Mouse (Mus musculus): ENCODE measurements around the gene Elmo3. TPM values are rescaled to one million over a fixed set of nuclear protein-coding genes. Genes with fewer than 3 reads are reported as not detected.

The Elmo3 gene
- total and polyA plus RNA-seq, 2 experiments from 2014 or later = 1.5 to 1.7 TPM

DNA sequence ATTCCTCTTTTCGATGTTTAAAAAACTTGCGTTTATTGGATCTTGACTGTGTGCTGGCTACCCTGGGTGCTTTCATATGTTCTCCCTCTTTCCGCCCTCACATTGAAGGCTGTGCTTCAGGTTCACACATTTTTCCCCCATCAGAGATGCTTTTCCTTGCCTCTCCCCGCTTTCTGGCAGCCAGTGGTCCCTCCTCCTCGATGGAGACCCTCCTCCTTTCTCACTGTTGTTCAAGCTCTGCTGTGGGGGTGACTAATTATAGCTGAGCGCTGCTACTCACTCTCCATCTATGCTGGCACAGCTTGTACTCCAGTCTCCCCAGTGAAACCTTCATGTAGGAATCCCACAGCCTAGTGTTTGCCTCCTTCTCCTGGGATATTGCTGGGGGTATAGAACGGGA is 44.8 kb downstream of the Elmo3 start:
- Histone ChIP-seq H3K4me1 (ENCODE audit: insufficient read depth, low read length) (peaks cover 15% of the 10 kb centered on the region), H3K9ac (replicated peaks; ENCODE audit: low read length) (peak overlapping the region; percentile 77; the same call in 1 of the 2 replicates), H3K27me3 (ENCODE audit: insufficient read depth, low read length) (no peaks in the 10 kb centered on the region), H3K4me2 (ENCODE audit: low read depth, low read length) (peak overlapping the region; percentile 100), H3K9me3 (ENCODE audit: low read length) (no peaks in the 10 kb centered on the region), H3K36me3 (ENCODE audit: insufficient read depth, low read length) (no peaks in the 10 kb centered on the region; the same call in 1 of the 2 replicates), H3K27ac (peak overlapping the region; percentile 83; the same call in 1 of the 2 replicates), H3K4me3 (ENCODE audit: low read length) (peak overlapping the region; percentile 77)
- TF ChIP-seq CTCF (IDR thresholded peaks at IDR 0.05; ENCODE audit: low read depth) = no peak
- WGBS = 28% methylated on average over 7 of the region's 7 CpGs
- no peak for ATAC-seq
- peak; percentile 43 for DNase-seq (ENCODE audit: low spot score)

DNA sequence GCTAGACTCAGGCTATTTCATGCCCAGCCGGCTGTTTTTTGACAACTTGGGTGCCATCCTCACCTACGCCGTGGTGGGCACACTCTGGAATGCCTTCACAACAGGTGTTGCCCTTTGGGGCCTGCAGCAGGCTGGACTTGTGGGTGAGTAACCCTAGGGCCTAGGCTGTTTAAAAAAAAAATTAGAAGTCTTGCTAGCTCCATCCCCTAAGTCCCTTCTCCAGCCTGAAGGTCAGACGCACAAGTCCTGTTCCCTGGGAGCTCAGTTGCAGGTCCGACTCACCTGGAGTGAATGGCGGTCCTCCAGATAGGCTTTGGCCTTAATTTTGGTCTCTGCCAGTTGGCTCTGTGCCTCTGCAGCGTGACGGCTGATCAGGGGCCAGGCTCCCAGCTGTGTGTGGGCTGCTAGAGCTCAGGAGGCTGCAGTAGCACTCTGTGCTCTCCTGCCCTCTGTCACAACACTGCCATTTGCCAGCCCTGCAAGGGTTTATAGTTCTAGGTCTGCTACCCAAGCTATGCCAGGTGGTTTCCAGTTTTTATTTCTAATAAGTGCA is 48.3 kb downstream of the Elmo3 start:
- H3K27ac ChIP-seq = no peak overlapping the region
- no peak overlapping the region for H3K4me3 ChIP-seq (ENCODE audit: low read length)
- no peaks in the 10 kb centered on the region for H3K27me3 ChIP-seq (ENCODE audit: insufficient read depth, low read length)
- ATAC-seq (no peak), DNase-seq (ENCODE audit: low spot score) (no peak)
- peaks cover 9% of the 10 kb centered on the region; the same call in 1 of the 2 replicates for H3K4me1 ChIP-seq (ENCODE audit: insufficient read depth, low read length)
- no peaks in the 10 kb centered on the region for H3K9me3 ChIP-seq (ENCODE audit: low read length)
- WGBS = 52% methylated on average over 8 of the region's 8 CpGs
- H3K9ac ChIP-seq (replicated peaks; ENCODE audit: low read length) = no peak overlapping the region
- H3K4me2 ChIP-seq (ENCODE audit: low read depth, low read length) = no peak overlapping the region
- H3K36me3 ChIP-seq (ENCODE audit: insufficient read depth, low read length) = peaks cover 7% of the 10 kb centered on the region
- no peak for TF ChIP-seq CTCF (IDR thresholded peaks at IDR 0.05; ENCODE audit: low read depth)

DNA sequence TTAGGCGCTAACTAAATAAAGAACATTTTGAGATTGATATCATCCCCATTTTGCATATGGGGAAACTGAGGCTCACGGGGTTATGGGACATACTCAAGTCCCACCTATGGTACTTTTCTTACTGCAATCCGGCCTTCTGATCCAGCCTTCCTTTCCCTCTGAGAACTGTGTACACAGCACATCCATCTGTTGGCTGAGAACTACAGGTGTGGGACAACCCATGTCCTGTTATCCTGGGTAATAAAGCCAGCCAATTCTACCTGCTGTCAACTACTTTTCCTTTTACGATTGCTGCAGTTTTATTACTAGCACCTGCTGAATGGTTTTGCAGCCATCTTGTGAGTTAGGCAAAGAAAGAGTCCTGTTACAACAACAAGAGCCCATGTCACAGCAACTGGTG is 49.1 kb downstream of the Elmo3 start:
- DNase-seq (ENCODE audit: low spot score) (no peak), ATAC-seq (no peak)
- Histone ChIP-seq H3K27me3 (ENCODE audit: insufficient read depth, low read length) (no peaks in the 10 kb centered on the region), H3K36me3 (ENCODE audit: insufficient read depth, low read length) (peaks cover 7% of the 10 kb centered on the region), H3K4me2 (ENCODE audit: low read depth, low read length) (no peak overlapping the region), H3K4me1 (ENCODE audit: insufficient read depth, low read length) (peaks cover 9% of the 10 kb centered on the region; the same call in 1 of the 2 replicates), H3K4me3 (ENCODE audit: low read length) (no peak overlapping the region), H3K27ac (no peak overlapping the region), H3K9me3 (ENCODE audit: low read length) (no peaks in the 10 kb centered on the region), H3K9ac (replicated peaks; ENCODE audit: low read length) (no peak overlapping the region)
- 91% methylated on average over 4 of the region's 4 CpGs for WGBS
- no peak for TF ChIP-seq CTCF (IDR thresholded peaks at IDR 0.05; ENCODE audit: low read depth)

DNA sequence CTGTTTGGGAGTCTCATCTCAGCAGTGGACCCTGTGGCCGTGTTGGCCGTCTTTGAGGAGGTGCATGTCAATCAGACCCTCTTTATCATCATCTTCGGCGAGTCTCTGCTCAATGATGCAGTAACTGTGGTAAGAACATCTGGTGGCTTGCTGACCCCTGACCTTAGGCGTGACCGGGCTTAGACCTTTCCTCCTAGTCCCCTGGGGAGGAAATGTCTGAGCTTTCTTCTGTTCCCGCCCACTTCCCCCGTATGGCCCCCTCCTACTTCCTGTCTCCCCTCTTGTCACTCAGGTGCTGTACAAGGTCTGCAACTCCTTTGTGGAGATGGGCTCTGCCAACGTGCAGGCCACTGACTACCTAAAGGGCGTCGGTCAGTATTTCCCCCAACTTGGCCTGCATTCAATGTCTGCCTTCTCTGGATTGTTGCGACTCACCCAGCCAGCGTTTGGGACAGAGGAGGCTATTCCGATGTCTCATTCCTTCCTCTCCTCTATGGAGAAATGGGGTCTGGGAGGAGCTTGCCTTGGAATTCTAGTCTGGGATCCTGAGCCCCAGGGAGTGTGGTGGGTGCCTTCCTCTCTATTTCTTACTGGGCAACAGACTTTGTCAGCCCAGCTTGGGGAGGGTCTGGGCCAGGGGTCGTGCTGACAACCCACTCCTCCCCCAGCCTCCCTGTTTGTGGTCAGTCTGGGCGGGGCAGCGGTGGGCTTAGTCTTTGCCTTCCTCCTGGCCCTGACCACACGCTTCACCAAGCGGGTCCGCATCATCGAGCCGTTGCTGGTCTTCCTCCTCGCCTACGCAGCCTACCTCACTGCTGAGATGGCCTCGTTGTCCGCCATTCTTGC is 50.0 kb downstream of the Elmo3 start:
- peaks cover 7% of the 10 kb centered on the region for H3K36me3 ChIP-seq (ENCODE audit: insufficient read depth, low read length)
- ATAC-seq (no peak), DNase-seq (ENCODE audit: low spot score) (no peak)
- TF ChIP-seq CTCF (IDR thresholded peaks at IDR 0.05; ENCODE audit: low read depth) = no peak
- no peak overlapping the region for H3K27ac ChIP-seq
- H3K27me3 ChIP-seq (ENCODE audit: insufficient read depth, low read length) = no peaks in the 10 kb centered on the region
- H3K4me3 ChIP-seq (ENCODE audit: low read length) = no peak overlapping the region
- no peak overlapping the region for H3K4me2 ChIP-seq (ENCODE audit: low read depth, low read length)
- whole genome bisulfite sequencing = 58% methylated on average over 26 of the region's 26 CpGs
- H3K9ac ChIP-seq (replicated peaks; ENCODE audit: low read length) = no peak overlapping the region
- H3K4me1 ChIP-seq (ENCODE audit: insufficient read depth, low read length) = peaks cover 3% of the 10 kb centered on the region; the same call in 1 of the 2 replicates
- no peaks in the 10 kb centered on the region for H3K9me3 ChIP-seq (ENCODE audit: low read length)

DNA sequence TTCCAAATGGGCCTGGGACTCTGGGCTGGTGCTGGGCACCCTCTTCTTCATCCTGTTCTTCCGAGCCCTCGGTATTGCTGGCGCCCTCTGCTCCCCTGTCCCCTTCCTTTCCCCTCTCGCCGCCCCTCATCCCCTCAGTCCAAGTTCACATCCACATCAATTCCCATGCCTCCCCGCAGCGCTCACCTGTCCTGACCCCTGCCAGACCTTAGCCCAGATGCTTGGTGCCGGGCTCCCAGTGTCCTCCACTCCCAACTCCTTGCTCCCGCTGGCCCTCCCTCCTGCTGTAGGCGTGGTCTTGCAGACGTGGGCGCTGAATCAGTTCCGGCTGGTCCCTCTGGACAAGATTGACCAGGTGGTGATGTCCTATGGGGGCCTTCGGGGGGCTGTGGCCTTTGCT is 51.3 kb downstream of the Elmo3 start:
- H3K36me3 ChIP-seq (ENCODE audit: insufficient read depth, low read length) = peaks cover 7% of the 10 kb centered on the region
- DNase-seq (ENCODE audit: low spot score) (no peak), ATAC-seq (no peak)
- H3K9ac ChIP-seq (replicated peaks; ENCODE audit: low read length) = no peak overlapping the region
- H3K27me3 ChIP-seq (ENCODE audit: insufficient read depth, low read length) = no peaks in the 10 kb centered on the region
- no peak overlapping the region for H3K4me3 ChIP-seq (ENCODE audit: low read length)
- H3K4me2 ChIP-seq (ENCODE audit: low read depth, low read length) = no peak overlapping the region
- H3K4me1 ChIP-seq (ENCODE audit: insufficient read depth, low read length) = no peaks in the 10 kb centered on the region
- 89% methylated on average over 14 of the region's 14 CpGs for WGBS
- TF ChIP-seq CTCF (IDR thresholded peaks at IDR 0.05; ENCODE audit: low read depth) = no peak
- no peaks in the 10 kb centered on the region for H3K9me3 ChIP-seq (ENCODE audit: low read length)
- no peak overlapping the region for H3K27ac ChIP-seq

DNA sequence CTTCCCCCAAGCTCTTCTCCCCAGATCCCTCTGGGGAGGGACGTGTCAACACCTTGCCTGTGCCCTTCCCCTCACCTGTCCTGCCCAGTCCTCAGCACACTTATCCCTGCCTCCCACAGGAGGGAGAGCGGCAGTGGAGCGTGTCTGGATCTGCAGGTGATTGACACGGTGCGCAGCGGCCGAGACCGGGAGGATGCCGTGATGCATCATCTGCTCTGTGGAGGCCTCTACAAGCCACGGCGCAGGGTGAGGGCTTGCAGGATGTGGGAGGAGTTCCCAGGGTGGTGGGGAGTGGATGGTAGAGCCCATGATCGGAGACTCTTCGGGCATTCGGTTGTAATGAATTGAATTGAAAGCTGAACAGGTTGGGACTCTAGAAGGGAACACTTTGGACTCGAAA is 53.8 kb downstream of the Elmo3 start:
- no peak overlapping the region for H3K4me3 ChIP-seq (ENCODE audit: low read length)
- no peak overlapping the region for H3K9ac ChIP-seq (replicated peaks; ENCODE audit: low read length)
- H3K36me3 ChIP-seq (ENCODE audit: insufficient read depth, low read length) = peaks cover 11% of the 10 kb centered on the region
- no peak overlapping the region for H3K4me2 ChIP-seq (ENCODE audit: low read depth, low read length)
- no peaks in the 10 kb centered on the region for H3K27me3 ChIP-seq (ENCODE audit: insufficient read depth, low read length)
- no peak for DNase-seq (ENCODE audit: low spot score)
- no peak for TF ChIP-seq CTCF (IDR thresholded peaks at IDR 0.05; ENCODE audit: low read depth)
- no peak overlapping the region for H3K27ac ChIP-seq
- ATAC-seq = peak; percentile 31; the same call in 1 of the 2 replicates
- H3K4me1 ChIP-seq (ENCODE audit: insufficient read depth, low read length) = no peaks in the 10 kb centered on the region
- H3K9me3 ChIP-seq (ENCODE audit: low read length) = no peaks in the 10 kb centered on the region
- WGBS = 64% methylated on average over 15 of the region's 15 CpGs

DNA sequence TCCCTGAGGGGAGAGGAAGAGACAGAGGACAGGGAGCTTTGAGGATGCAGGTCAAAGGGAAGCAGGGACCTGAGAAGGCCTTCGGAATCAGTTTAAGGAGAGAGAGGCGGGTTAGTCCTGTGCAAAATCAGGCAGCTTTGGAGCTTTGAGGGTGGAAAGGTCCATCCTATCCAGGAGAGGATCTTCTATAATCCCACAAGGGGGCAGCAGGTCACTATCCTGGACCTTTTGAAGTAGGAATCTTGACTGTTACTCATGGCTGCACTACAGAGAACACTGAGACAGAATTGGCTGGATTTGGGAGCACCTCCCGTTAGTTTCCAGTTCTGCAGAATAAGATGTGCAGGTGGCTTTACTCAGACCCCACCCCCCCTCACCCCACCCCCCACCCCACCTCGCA is 54.2 kb downstream of the Elmo3 start:
- 51% methylated on average over 4 of the region's 4 CpGs for WGBS
- ATAC-seq (0 out of 2 replicates have a peak, but pooled peaks have one; percentile 27), DNase-seq (ENCODE audit: low spot score) (peak; percentile 69)

More for the DNA sequence above, 54.2 kb downstream of the Elmo3 start:
- H3K9ac ChIP-seq (replicated peaks; ENCODE audit: low read length) = no peak overlapping the region
- no peak overlapping the region for H3K4me2 ChIP-seq (ENCODE audit: low read depth, low read length)
- H3K9me3 ChIP-seq (ENCODE audit: low read length) = no peaks in the 10 kb centered on the region
- H3K27me3 ChIP-seq (ENCODE audit: insufficient read depth, low read length) = no peaks in the 10 kb centered on the region
- peak; percentile 65 for TF ChIP-seq CTCF (IDR thresholded peaks at IDR 0.05; ENCODE audit: low read depth)
- H3K27ac ChIP-seq = no peak overlapping the region
- H3K36me3 ChIP-seq (ENCODE audit: insufficient read depth, low read length) = peaks cover 14% of the 10 kb centered on the region
- no peak overlapping the region for H3K4me3 ChIP-seq (ENCODE audit: low read length)
- H3K4me1 ChIP-seq (ENCODE audit: insufficient read depth, low read length) = no peaks in the 10 kb centered on the region

MicroRNAs encoded within 50 kb of the gene (microRNA counts, 519-probe panel; counts per million panel counts)
- microRNA mmu-miR-328 = 3,410 counts per million, percentile 57 among the panel's probes with 10 or more counts

Small RNA genes lying within 50 kb of the gene (microRNA-seq; reads per million reads assigned to microRNA genes)
- gene Gm27320 (0 reads per million in 2 experiments), gene Mir328 (512 to 883 reads per million in 2 experiments)

Other genes starting within 250 kb of the Elmo3 start
- gene Ces3b, start 221.8 kb upstream of the Elmo3 start, total RNA-seq (2014; rRNA removed) = not detected in 2 replicates
- not detected in 2 replicates for gene Ces3b, start 221.8 kb upstream of the Elmo3 start, polyA plus RNA-seq (2015; fragmentation: Nextera tagmentation; extraction: Ambion mirVana)
- gene Ces4a, start 173.8 kb upstream of the Elmo3 start, total RNA-seq (2014; rRNA removed) = 0.10 TPM in 1 of 2 replicates, not detected in the other
- gene Ces4a, start 173.8 kb upstream of the Elmo3 start, polyA plus RNA-seq (2015; fragmentation: Nextera tagmentation; extraction: Ambion mirVana) = 0.16 TPM in 1 of 2 replicates, not detected in the other
- 45.1 and 54.3 TPM in 2 replicates for gene Cbfb, start 134.9 kb upstream of the Elmo3 start, total RNA-seq (2014; rRNA removed)
- gene Cbfb, start 134.9 kb upstream of the Elmo3 start, polyA plus RNA-seq (2015; fragmentation: Nextera tagmentation; extraction: Ambion mirVana) = 27.8 and 30.5 TPM in 2 replicates
- gene D230025D16Rik, start 80.5 kb upstream of the Elmo3 start, total RNA-seq (2014; rRNA removed) = 32.2 and 39.5 TPM in 2 replicates
- 22.1 and 23.5 TPM in 2 replicates for gene D230025D16Rik, start 80.5 kb upstream of the Elmo3 start, polyA plus RNA-seq (2015; fragmentation: Nextera tagmentation; extraction: Ambion mirVana)
- gene B3gnt9, start 50.4 kb upstream of the Elmo3 start, total RNA-seq (2014; rRNA removed) = 17.4 and 18.8 TPM in 2 replicates
- gene B3gnt9, start 50.4 kb upstream of the Elmo3 start, polyA plus RNA-seq (2015; fragmentation: Nextera tagmentation; extraction: Ambion mirVana) = 10.4 and 10.7 TPM in 2 replicates
- 11.5 and 15.6 TPM in 2 replicates for gene Tradd, start 41.0 kb upstream of the Elmo3 start, total RNA-seq (2014; rRNA removed)
- 14.6 and 14.9 TPM in 2 replicates for gene Tradd, start 41.0 kb upstream of the Elmo3 start, polyA plus RNA-seq (2015; fragmentation: Nextera tagmentation; extraction: Ambion mirVana)
- gene Fbxl8, start 41.0 kb upstream of the Elmo3 start, total RNA-seq (2014; rRNA removed) = 0.50 and 3.1 TPM in 2 replicates
- gene Fbxl8, start 41.0 kb upstream of the Elmo3 start, polyA plus RNA-seq (2015; fragmentation: Nextera tagmentation; extraction: Ambion mirVana) = 1.2 and 1.3 TPM in 2 replicates
- gene Hsf4, start 35.8 kb upstream of the Elmo3 start, total RNA-seq (2014; rRNA removed) = 0.63 TPM in 1 of 2 replicates, not detected in the other
- 1.4 and 1.5 TPM in 2 replicates for gene Hsf4, start 35.8 kb upstream of the Elmo3 start, polyA plus RNA-seq (2015; fragmentation: Nextera tagmentation; extraction: Ambion mirVana)
- 2.1 and 2.6 TPM in 2 replicates for gene Nol3, start 29.5 kb upstream of the Elmo3 start, total RNA-seq (2014; rRNA removed)
- gene Nol3, start 29.5 kb upstream of the Elmo3 start, polyA plus RNA-seq (2015; fragmentation: Nextera tagmentation; extraction: Ambion mirVana) = 6.6 and 6.9 TPM in 2 replicates
- 52.3 and 63.4 TPM in 2 replicates for gene 4931428F04Rik, start 15.7 kb upstream of the Elmo3 start, total RNA-seq (2014; rRNA removed)
- 67.3 and 82.8 TPM in 2 replicates for gene 4931428F04Rik, start 15.7 kb upstream of the Elmo3 start, polyA plus RNA-seq (2015; fragmentation: Nextera tagmentation; extraction: Ambion mirVana)
- 2.4 and 8.2 TPM in 2 replicates for gene Exoc3l, start 9.5 kb upstream of the Elmo3 start, total RNA-seq (2014; rRNA removed)
- gene Exoc3l, start 9.5 kb upstream of the Elmo3 start, polyA plus RNA-seq (2015; fragmentation: Nextera tagmentation; extraction: Ambion mirVana) = 5.9 and 8.0 TPM in 2 replicates
- gene E2f4, start 7.9 kb upstream of the Elmo3 start, total RNA-seq (2014; rRNA removed) = 39.2 and 44.8 TPM in 2 replicates
- gene E2f4, start 7.9 kb upstream of the Elmo3 start, polyA plus RNA-seq (2015; fragmentation: Nextera tagmentation; extraction: Ambion mirVana) = 25.6 and 28.3 TPM in 2 replicates
- 1.9 and 5.2 TPM in 2 replicates for gene Lrrc29, start 20.7 kb downstream of the Elmo3 start, total RNA-seq (2014; rRNA removed)
- gene Lrrc29, start 20.7 kb downstream of the Elmo3 start, polyA plus RNA-seq (2015; fragmentation: Nextera tagmentation; extraction: Ambion mirVana) = 3.1 and 4.1 TPM in 2 replicates
- 72.1 and 101 TPM in 2 replicates for gene Tmem208, start 20.8 kb downstream of the Elmo3 start, total RNA-seq (2014; rRNA removed)
- 138 and 143 TPM in 2 replicates for gene Tmem208, start 20.8 kb downstream of the Elmo3 start, polyA plus RNA-seq (2015; fragmentation: Nextera tagmentation; extraction: Ambion mirVana)
- gene Fhod1, start 42.4 kb downstream of the Elmo3 start, total RNA-seq (2014; rRNA removed) = 3.1 and 3.2 TPM in 2 replicates
- gene Fhod1, start 42.4 kb downstream of the Elmo3 start, polyA plus RNA-seq (2015; fragmentation: Nextera tagmentation; extraction: Ambion mirVana) = 0.45 and 1.1 TPM in 2 replicates
- gene Slc9a5, start 43.2 kb downstream of the Elmo3 start, total RNA-seq (2014; rRNA removed) = 24.2 and 28.6 TPM in 2 replicates
- 10.3 and 10.6 TPM in 2 replicates for gene Slc9a5, start 43.2 kb downstream of the Elmo3 start, polyA plus RNA-seq (2015; fragmentation: Nextera tagmentation; extraction: Ambion mirVana)
- gene Plekhg4, start 67.7 kb downstream of the Elmo3 start, total RNA-seq (2014; rRNA removed) = 6.3 and 7.3 TPM in 2 replicates
- 1.3 and 1.6 TPM in 2 replicates for gene Plekhg4, start 67.7 kb downstream of the Elmo3 start, polyA plus RNA-seq (2015; fragmentation: Nextera tagmentation; extraction: Ambion mirVana)
- 0.11 and 0.16 TPM in 2 replicates for gene Kctd19, start 107.9 kb downstream of the Elmo3 start, total RNA-seq (2014; rRNA removed)
- gene Kctd19, start 107.9 kb downstream of the Elmo3 start, polyA plus RNA-seq (2015; fragmentation: Nextera tagmentation; extraction: Ambion mirVana) = 0.09 and 0.15 TPM in 2 replicates
- 0.68 and 1.7 TPM in 2 replicates for gene Lrrc36, start 108.0 kb downstream of the Elmo3 start, total RNA-seq (2014; rRNA removed)
- 0.50 and 0.66 TPM in 2 replicates for gene Lrrc36, start 108.0 kb downstream of the Elmo3 start, polyA plus RNA-seq (2015; fragmentation: Nextera tagmentation; extraction: Ambion mirVana)
- 106 and 108 TPM in 2 replicates for gene Tppp3, start 165.9 kb downstream of the Elmo3 start, total RNA-seq (2014; rRNA removed)
- 197 and 201 TPM in 2 replicates for gene Tppp3, start 165.9 kb downstream of the Elmo3 start, polyA plus RNA-seq (2015; fragmentation: Nextera tagmentation; extraction: Ambion mirVana)
- gene Zdhhc1, start 191.3 kb downstream of the Elmo3 start, total RNA-seq (2014; rRNA removed) = 49.3 and 54.2 TPM in 2 replicates
- gene Zdhhc1, start 191.3 kb downstream of the Elmo3 start, polyA plus RNA-seq (2015; fragmentation: Nextera tagmentation; extraction: Ambion mirVana) = 31.3 and 34.7 TPM in 2 replicates
- 6.1 and 9.9 TPM in 2 replicates for gene Hsd11b2, start 213.2 kb downstream of the Elmo3 start, total RNA-seq (2014; rRNA removed)
- 6.3 and 7.4 TPM in 2 replicates for gene Hsd11b2, start 213.2 kb downstream of the Elmo3 start, polyA plus RNA-seq (2015; fragmentation: Nextera tagmentation; extraction: Ambion mirVana)

Measured in hindbrain, postnatal 0 days (tissue).